11 mouse cellular contexts compared by ENCODE assay signal in the genomic region with DNA sequence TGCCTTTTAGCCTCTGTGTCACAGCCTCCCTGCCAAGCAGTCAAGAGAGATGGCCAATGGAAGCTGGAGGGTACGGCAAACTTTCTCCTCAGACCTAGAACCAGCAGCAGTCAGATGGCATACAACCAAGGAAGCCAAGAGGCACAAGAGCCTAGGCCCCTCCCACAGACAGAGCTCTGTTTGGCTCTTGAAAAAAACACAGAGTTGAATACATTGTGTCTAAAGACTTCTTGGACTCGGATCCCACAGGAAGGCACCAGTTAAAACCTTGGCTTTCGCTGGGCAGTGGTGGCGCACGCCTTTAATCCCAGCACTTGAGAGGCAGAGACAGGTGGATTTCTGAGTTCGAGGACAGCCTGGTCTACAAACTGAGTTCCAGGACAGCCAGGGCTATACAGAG.
"Had no signal": no experiment of that assay in that cellular context is flagged by ENCODE, and none has a peak within 500 bp of the region (broad histone marks: within the 10 kb centered on the region; RNA-seq: fewer than 3 reads in every experiment).

No protein-coding gene starts in this region.

- ATAC-seq: liver, postnatal 0 days; lung, postnatal 0 days; midbrain, embryonic 13.5 days; midbrain, embryonic 16.5 days had no signal

- DNase-seq: kidney, adult 9 months; kidney, postnatal 14 days; kidney, postnatal 4 days; left cerebral cortex, postnatal 4 days; liver, postnatal 0 days; lung, embryonic 14.5 days; retina, postnatal 1 day; thymus, postnatal 25 days had no signal
